Mouse (Mus musculus): ENCODE data around the gene Tmem203.

- TF ChIP-seq GATA1 (IDR thresholded peaks at IDR 0.05; ENCODE audit: low read length) (no peak), TAL1 (IDR thresholded peaks at IDR 0.05; ENCODE audit: low read length) (no peak)
Measured at GRCm38 (mm10) chr2:25297093-25297492, 41.9 kb downstream of the Tmem203 start.

Data from erythroblast, embryonic 14.5 days (primary cell).